Mouse (Mus musculus): ENCODE data around the gene Epha3. TPM values are rescaled to one million over a fixed set of nuclear protein-coding genes. Genes with fewer than 3 reads are reported as not detected.

The Epha3 gene
- polyA plus RNA-seq, 1 experiment from 2014 or later = 12.0 TPM

DNA sequence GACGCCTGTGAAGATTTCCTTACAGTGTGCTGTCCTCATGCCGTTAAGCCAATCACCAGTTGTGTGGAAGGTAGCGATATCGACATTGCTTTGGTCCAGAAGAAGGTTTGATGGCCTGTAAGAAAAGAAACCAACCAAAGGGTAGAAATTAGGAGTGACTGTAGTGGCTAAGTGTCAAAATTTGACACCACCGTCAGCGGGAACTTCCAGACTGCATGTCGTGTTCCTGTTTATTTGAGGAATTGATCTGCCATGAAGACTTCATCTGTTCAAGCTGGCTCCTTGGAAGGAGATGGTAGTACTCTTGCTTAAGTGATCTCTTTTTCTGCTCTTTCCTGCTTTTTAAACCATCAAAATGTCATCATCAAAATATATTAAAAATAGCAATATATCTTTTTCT is 311.4 kb downstream of the Epha3 start:
- Histone ChIP-seq H3K4me3 (ENCODE audit: low read depth, low read length) (no peak overlapping the region), H3K27me3 (replicated peaks; ENCODE audit: control insufficient read depth, insufficient read depth, low read length) (no peaks in the 10 kb centered on the region), H3K36me3 (ENCODE audit: control insufficient read depth, insufficient read depth, low read length) (no peaks in the 10 kb centered on the region), H3K27ac (ENCODE audit: low read depth, low read length) (no peak overlapping the region), H3K9me3 (ENCODE audit: control insufficient read depth, low read length) (no peaks in the 10 kb centered on the region), H3K4me1 (replicated peaks; ENCODE audit: control insufficient read depth, insufficient read depth, low read length) (no peaks in the 10 kb centered on the region), H3K9ac (ENCODE audit: low read depth, low read length) (no peak overlapping the region), H3K4me2 (no peak overlapping the region)
- no peak for DNase-seq (ENCODE audit: low spot score)
- no peak for ATAC-seq (replicated peaks; ENCODE audit: low FRiP score)
- WGBS = 84% methylated on average over 7 of the region's 7 CpGs

- no peaks in the 10 kb centered on the region for H3K4me1 ChIP-seq (replicated peaks; ENCODE audit: control insufficient read depth, insufficient read depth, low read length)
These were observed 324.5 kb downstream of the Epha3 start for GRCm38 (mm10) chr16:63539489-63539888.

GRCm38 (mm10) chr16:63528821-63529220 is 335.2 kb downstream of the Epha3 start:
- Histone ChIP-seq H3K36me3 (ENCODE audit: control insufficient read depth, insufficient read depth, low read length) (no peaks in the 10 kb centered on the region), H3K4me2 (no peak overlapping the region), H3K27me3 (replicated peaks; ENCODE audit: control insufficient read depth, insufficient read depth, low read length) (no peaks in the 10 kb centered on the region), H3K9ac (ENCODE audit: low read depth, low read length) (no peak overlapping the region), H3K4me3 (ENCODE audit: low read depth, low read length) (no peak overlapping the region), H3K4me1 (replicated peaks; ENCODE audit: control insufficient read depth, insufficient read depth, low read length) (no peaks in the 10 kb centered on the region), H3K9me3 (ENCODE audit: control insufficient read depth, low read length) (no peaks in the 10 kb centered on the region), H3K27ac (ENCODE audit: low read depth, low read length) (no peak overlapping the region)
- DNase-seq (ENCODE audit: low spot score) = no peak
- 51% methylated on average over 2 of the region's 2 CpGs for WGBS
- ATAC-seq (replicated peaks; ENCODE audit: low FRiP score) = no peak

More at GRCm38 (mm10) chr16:63539489-63539888, 324.5 kb downstream of the Epha3 start:
- ATAC-seq (replicated peaks; ENCODE audit: low FRiP score) = no peak
- H3K27ac ChIP-seq (ENCODE audit: low read depth, low read length) = no peak overlapping the region
- H3K27me3 ChIP-seq (replicated peaks; ENCODE audit: control insufficient read depth, insufficient read depth, low read length) = no peaks in the 10 kb centered on the region
- no peak overlapping the region for H3K9ac ChIP-seq (ENCODE audit: low read depth, low read length)
- no peak for DNase-seq (ENCODE audit: low spot score)
- no peaks in the 10 kb centered on the region for H3K9me3 ChIP-seq (ENCODE audit: control insufficient read depth, low read length)
- no peak overlapping the region for H3K4me2 ChIP-seq
- H3K4me3 ChIP-seq (ENCODE audit: low read depth, low read length) = no peak overlapping the region
- H3K36me3 ChIP-seq (ENCODE audit: control insufficient read depth, insufficient read depth, low read length) = no peaks in the 10 kb centered on the region

GRCm38 (mm10) chr16:63517636-63518035 is 346.3 kb downstream of the Epha3 start:
- no peaks in the 10 kb centered on the region for H3K27me3 ChIP-seq (replicated peaks; ENCODE audit: control insufficient read depth, insufficient read depth, low read length)
- no peaks in the 10 kb centered on the region for H3K36me3 ChIP-seq (ENCODE audit: control insufficient read depth, insufficient read depth, low read length)
- H3K9me3 ChIP-seq (ENCODE audit: control insufficient read depth, low read length) = no peaks in the 10 kb centered on the region
- H3K4me2 ChIP-seq = no peak overlapping the region
- no peak overlapping the region for H3K27ac ChIP-seq (ENCODE audit: low read depth, low read length)
- no peaks in the 10 kb centered on the region for H3K4me1 ChIP-seq (replicated peaks; ENCODE audit: control insufficient read depth, insufficient read depth, low read length)
- H3K4me3 ChIP-seq (ENCODE audit: low read depth, low read length) = no peak overlapping the region
- DNase-seq (ENCODE audit: low spot score) (no peak), ATAC-seq (replicated peaks; ENCODE audit: low FRiP score) (no peak)
- WGBS = 84% methylated on average over 1 of the region's 1 CpGs
- H3K9ac ChIP-seq (ENCODE audit: low read depth, low read length) = no peak overlapping the region

DNA sequence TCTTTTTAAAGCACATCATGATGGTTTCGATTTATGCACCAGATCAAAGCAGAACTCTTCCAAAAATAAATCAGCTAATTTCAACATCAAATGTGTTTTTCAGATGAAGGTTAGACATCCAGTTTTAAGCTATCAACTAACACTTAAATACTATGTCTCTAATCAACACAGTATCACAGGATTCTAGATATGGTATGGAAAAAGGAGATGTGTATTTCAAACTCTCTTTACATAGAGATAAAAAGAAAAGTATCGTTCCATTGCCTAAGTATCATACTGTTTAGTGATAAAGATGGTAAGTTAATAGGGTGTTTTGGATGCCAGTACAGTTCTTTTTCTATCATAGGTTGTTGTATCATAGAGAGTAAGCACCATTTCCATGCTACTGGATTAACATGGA is 353.9 kb downstream of the Epha3 start:
- H3K9ac ChIP-seq (ENCODE audit: low read depth, low read length) = no peak overlapping the region
- no peak for ATAC-seq (replicated peaks; ENCODE audit: low FRiP score)
- no peaks in the 10 kb centered on the region for H3K9me3 ChIP-seq (ENCODE audit: control insufficient read depth, low read length)
- WGBS = 83% methylated on average over 2 of the region's 2 CpGs
- no peaks in the 10 kb centered on the region for H3K27me3 ChIP-seq (replicated peaks; ENCODE audit: control insufficient read depth, insufficient read depth, low read length)
- no peak overlapping the region for H3K4me2 ChIP-seq
- DNase-seq (ENCODE audit: low spot score) = no peak
- no peaks in the 10 kb centered on the region for H3K4me1 ChIP-seq (replicated peaks; ENCODE audit: control insufficient read depth, insufficient read depth, low read length)
- H3K4me3 ChIP-seq (ENCODE audit: low read depth, low read length) = no peak overlapping the region
- H3K27ac ChIP-seq (ENCODE audit: low read depth, low read length) = no peak overlapping the region
- H3K36me3 ChIP-seq (ENCODE audit: control insufficient read depth, insufficient read depth, low read length) = no peaks in the 10 kb centered on the region

- H3K36me3 ChIP-seq (ENCODE audit: control insufficient read depth, insufficient read depth, low read length) = no peaks in the 10 kb centered on the region
- 71% methylated on average over 2 of the region's 2 CpGs for WGBS
- H3K27me3 ChIP-seq (replicated peaks; ENCODE audit: control insufficient read depth, insufficient read depth, low read length) = no peaks in the 10 kb centered on the region
- ATAC-seq (replicated peaks; ENCODE audit: low FRiP score) (no peak), DNase-seq (ENCODE audit: low spot score) (no peak)
- H3K9ac ChIP-seq (ENCODE audit: low read depth, low read length) = no peak overlapping the region
- H3K4me2 ChIP-seq = no peak overlapping the region
- no peak overlapping the region for H3K4me3 ChIP-seq (ENCODE audit: low read depth, low read length)
- H3K27ac ChIP-seq (ENCODE audit: low read depth, low read length) = no peak overlapping the region
- H3K4me1 ChIP-seq (replicated peaks; ENCODE audit: control insufficient read depth, insufficient read depth, low read length) = no peaks in the 10 kb centered on the region
- H3K9me3 ChIP-seq (ENCODE audit: control insufficient read depth, low read length) = no peaks in the 10 kb centered on the region
These were observed 357.5 kb downstream of the Epha3 start for GRCm38 (mm10) chr16:63506437-63506836.

GRCm38 (mm10) chr16:63501456-63501855 is 362.5 kb downstream of the Epha3 start:
- no peak for ATAC-seq (replicated peaks; ENCODE audit: low FRiP score)
- no peaks in the 10 kb centered on the region for H3K4me1 ChIP-seq (replicated peaks; ENCODE audit: control insufficient read depth, insufficient read depth, low read length)
- WGBS = 78% methylated on average over 6 of the region's 6 CpGs
- no peak overlapping the region for H3K27ac ChIP-seq (ENCODE audit: low read depth, low read length)
- no peak overlapping the region for H3K4me3 ChIP-seq (ENCODE audit: low read depth, low read length)
- no peak overlapping the region for H3K4me2 ChIP-seq
- no peaks in the 10 kb centered on the region for H3K27me3 ChIP-seq (replicated peaks; ENCODE audit: control insufficient read depth, insufficient read depth, low read length)
- no peak for DNase-seq (ENCODE audit: low spot score)
- no peaks in the 10 kb centered on the region for H3K9me3 ChIP-seq (ENCODE audit: control insufficient read depth, low read length)
- H3K9ac ChIP-seq (ENCODE audit: low read depth, low read length) = no peak overlapping the region
- no peaks in the 10 kb centered on the region for H3K36me3 ChIP-seq (ENCODE audit: control insufficient read depth, insufficient read depth, low read length)

DNA sequence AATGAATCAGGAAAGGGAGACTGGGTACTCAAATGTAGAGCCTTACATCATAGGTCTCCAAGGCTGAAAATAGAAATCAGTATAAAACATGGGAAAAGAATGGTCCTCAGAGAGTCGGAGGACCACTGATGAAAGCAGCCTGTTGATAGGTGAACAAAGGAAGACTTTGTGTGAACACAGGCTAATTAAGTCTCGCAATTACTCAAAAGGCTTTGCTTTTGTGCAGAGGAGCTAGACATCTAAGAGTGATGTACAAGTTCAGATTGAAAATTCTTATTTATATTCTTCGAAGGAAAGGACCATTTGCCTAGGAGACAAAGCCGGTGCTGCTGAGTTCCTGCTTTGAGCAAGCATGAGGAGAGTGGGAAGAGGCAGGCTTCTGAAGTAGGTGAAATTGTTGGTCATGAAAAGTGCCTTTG is 363.0 kb downstream of the Epha3 start:
- Histone ChIP-seq H3K9me3 (ENCODE audit: control insufficient read depth, low read length) (no peaks in the 10 kb centered on the region), H3K4me1 (replicated peaks; ENCODE audit: control insufficient read depth, insufficient read depth, low read length) (no peaks in the 10 kb centered on the region), H3K27ac (ENCODE audit: low read depth, low read length) (no peak overlapping the region), H3K9ac (ENCODE audit: low read depth, low read length) (no peak overlapping the region), H3K27me3 (replicated peaks; ENCODE audit: control insufficient read depth, insufficient read depth, low read length) (no peaks in the 10 kb centered on the region), H3K4me3 (ENCODE audit: low read depth, low read length) (no peak overlapping the region), H3K36me3 (ENCODE audit: control insufficient read depth, insufficient read depth, low read length) (no peaks in the 10 kb centered on the region), H3K4me2 (no peak overlapping the region)
- ATAC-seq (replicated peaks; ENCODE audit: low FRiP score) (no peak), DNase-seq (ENCODE audit: low spot score) (no peak)
- 90% methylated on average over 4 of the region's 4 CpGs for WGBS

Data from liver, embryonic 11.5 days (tissue).